Mouse (Mus musculus): ENCODE measurements at regions not wholly inside any gene's neighbourhood (a gene's known extent, or its start where the extent isn't known, plus 50 kb on each side); places are given as distances from the start of the nearest gene placed in this dataset.
"Not testable (repeated sequence)": the region's sequence is repeated elsewhere in the genome, so short reads cannot be mapped to it uniquely, and the experiment has no call there.

DNA sequence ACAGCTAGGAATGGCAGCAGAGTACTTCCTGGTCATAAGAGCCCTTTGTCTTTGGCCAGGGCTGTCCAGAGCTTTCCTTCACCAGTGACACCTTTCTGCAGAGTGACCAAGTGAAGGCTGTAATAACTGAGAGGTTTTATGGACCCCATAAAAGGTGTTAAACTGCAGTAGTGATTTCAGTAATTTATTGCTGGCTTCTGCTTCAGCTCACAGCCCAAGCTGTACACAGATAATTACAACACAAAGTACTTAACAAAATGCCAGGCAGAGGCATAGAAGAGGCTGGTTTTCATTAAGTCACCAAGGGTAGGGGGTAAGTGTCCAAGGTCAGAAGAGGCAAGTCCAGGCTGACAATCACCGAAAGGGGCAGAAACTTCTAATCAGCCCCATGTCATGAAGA lies 83.8 kb downstream of the Eif4e start:
- no peak for DNase-seq

DNA sequence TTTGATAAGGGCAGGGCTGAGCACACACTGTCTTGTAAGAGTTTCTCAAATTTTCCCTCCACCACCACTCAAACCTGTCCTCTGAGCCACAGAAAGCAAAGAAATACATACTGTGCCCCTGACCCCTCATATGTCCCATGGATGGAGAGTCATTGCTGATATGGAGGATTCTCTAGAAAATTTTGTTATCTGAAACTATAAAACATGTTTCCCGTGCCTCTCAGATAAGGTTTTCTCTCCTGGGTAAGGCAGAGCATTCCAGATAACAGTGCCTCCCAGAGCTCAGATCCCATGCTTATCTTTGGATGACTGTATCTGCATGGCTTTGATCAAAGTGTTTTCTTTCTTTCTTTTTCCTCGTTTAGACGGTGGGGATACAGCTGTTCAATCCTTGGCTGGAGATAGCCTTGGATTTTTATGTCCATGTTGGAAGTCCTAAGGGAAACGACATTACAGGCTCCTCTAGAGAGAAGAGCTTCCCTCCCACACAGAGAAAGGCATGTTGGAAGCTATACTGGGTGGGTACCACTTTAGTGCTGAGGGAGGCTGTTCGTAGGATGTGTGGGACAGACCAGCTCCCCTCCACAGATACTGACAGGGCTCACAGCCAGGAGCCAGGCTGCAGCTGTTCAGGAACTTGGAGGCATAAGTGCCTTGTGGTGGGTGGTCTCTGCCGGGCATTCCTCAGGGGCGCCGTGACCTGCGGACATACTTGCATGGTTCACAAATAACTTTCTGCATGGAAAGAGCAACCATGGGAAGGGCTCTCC lies 87.1 kb downstream of the Eif4e start:
- DNase-seq = peak; percentile 13

DNA sequence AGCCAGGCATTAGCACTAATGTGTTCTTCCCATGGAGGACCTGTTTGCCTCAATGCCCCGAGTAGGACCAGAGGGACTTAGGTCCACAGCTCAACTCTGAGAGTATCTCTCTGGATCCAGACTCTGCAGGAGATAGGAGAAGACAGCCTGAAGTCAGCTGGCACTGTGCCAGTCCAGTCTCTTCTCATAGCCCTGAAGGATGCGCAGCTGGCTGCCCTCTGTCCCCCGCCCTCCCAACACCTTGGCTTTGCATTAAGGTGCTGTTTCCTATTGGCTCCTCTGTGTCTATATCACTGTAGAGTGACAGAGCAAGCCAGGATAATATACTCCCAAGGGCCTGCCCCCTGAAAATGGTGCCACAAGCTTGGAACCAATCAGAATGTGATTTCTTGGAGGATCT lies 87.7 kb downstream of the Eif4e start:
- peak; percentile 17 for DNase-seq

DNA sequence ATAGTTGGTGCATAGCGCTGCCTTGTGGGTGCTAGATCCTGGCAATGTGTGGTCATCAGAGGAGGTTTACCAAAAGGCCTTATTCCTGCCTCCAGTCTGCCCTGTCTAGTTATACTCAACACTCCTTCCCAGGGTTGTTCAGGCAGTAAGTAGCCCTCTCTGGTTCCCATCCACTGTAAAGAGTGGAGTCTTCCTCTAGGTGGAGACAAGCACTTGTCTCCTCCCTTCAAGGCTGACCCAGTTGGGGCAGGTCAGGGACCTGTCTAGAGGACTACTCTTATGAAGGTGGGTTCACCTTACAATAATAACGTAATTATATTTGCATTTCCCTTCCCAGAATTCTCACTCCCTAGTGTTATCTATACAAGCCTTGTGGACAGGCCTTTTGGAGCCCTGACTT lies 88.9 kb downstream of the Eif4e start:
- DNase-seq = no peak

DNA sequence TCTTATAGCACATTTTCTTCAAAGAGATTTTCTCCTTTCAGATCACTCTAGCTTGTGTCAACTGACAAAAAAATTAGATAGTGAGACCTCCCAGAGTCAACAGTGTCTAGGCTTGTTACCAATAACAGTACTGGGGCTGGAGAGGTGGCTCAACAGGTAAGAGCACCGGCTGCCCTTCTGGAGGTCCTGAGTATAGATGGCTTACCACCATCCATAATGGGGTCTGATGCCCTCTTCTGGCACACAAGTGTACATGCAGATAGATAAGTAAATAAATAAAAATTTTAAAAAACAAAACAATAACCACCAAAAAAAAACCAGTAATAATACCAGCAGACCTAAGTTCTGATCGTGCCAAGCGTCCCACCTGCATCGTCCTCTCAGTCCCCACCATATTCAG lies 94.3 kb downstream of the Eif4e start:
- no peak for DNase-seq

DNA sequence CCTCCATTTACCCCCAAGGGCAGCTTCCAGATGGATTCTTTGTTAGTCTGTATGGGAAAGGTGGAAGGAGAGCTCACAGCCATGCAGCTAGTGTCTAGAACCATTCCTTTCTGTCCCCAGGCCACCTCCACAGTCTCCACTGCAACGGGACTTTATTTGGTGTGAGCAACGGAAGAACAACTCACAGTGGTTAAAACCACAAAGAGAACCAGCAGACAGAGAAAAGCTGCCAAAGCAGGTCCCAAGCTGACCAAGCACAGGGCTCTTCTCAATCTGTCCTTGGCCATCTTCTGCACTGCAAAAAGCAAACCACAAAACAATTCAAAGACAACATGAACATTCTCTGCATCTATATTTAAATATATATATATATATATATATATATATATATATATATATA lies 98.1 kb downstream of the Eif4e start:
- DNase-seq = no peak

DNA sequence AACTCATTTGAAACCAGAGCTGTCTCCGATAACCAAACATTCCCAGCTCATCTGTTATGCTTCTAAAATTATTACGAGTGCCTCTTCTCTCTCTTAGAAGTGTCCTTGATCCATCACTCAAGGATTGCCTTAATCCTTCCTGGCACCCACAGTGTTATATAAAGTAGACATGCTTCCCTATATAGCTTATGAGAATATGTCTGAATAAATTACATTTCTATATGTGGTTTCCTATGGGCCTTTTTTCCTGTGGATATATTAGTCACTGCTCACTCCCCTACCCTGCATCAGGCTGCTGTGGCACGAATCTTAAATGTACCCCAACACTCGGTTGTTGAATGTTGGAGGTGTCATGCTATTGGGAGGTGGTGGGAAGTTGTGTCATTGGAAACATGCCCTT lies 100.3 kb downstream of the Eif4e start:
- DNase-seq = no peak

DNA sequence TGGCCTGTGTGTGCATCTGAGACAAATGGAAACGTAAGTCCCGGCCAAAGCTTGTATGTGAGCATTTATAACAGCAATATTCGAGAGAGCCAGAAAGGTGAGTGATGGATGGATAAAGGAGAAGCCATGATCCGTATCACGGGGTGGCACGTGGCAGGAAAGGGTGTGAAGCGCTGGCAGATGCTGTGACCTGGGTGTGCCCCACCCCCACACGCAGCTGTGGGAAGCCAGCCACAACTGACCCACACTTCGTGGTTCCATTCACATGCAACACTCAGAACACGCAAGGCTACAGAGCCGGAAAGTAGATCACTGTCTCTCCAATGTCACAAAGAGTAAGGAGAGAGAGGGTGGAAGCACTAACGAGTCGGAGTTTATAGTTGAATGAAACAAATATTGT lies 104.3 kb downstream of the Eif4e start:
- DNase-seq = no peak

DNA sequence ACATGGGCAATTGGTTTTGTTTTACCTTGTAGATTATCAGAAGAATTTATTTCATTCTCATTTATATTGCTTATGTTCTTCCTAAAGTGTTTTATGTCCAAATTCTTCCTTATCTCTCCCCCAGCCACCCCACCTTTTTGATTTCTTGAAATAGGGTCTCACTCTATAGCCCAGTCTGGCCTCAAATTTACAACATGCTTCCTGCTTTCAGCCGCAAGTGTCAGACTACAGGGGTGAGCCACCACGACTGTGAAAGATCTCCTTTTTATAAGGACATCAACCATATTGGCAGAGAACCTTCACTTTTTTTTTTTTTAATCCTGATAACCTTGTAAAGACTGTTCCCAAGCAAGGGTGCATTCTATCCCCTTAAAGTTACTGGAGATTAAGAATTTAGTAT lies 106.1 kb downstream of the Eif4e start:
- no peak for DNase-seq

DNA sequence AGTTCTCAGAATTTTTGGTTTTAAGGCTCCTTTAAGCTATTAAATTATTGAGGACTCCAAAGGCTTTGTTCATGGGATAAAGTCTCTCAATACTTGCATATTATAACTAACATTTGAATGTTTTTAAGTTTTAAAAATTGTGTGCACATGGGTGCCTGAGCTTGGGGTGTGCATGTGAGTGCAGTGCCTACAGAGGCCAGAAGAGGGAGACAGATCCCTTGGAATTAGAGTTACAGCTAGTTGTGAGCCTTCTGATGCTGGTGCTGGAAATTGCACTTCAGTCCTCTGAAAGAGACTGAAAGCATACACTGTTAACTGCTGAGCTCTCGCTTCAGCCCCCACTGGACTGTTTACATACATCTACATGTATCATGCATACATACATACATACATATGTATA lies 100.0 kb upstream of the Tspan5 start:
- DNase-seq = no peak

DNA sequence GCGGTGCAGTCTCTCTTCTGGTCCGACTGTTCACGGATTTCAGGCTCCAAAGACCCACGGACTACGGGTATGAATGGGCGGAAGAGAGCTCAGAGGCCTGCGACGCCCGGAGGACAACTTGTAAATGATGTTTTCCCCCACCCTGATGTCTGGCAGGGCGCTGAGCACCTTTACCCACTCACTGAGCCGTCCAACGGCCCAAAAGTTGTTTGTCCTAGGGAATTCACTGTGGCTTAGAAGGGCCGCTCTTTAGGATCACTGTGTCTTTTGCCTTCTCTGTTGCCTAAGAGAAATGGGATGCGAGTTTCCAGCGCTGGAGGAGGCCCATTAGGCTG lies 98.1 kb upstream of the Tspan5 start:
- no peak for DNase-seq

DNA sequence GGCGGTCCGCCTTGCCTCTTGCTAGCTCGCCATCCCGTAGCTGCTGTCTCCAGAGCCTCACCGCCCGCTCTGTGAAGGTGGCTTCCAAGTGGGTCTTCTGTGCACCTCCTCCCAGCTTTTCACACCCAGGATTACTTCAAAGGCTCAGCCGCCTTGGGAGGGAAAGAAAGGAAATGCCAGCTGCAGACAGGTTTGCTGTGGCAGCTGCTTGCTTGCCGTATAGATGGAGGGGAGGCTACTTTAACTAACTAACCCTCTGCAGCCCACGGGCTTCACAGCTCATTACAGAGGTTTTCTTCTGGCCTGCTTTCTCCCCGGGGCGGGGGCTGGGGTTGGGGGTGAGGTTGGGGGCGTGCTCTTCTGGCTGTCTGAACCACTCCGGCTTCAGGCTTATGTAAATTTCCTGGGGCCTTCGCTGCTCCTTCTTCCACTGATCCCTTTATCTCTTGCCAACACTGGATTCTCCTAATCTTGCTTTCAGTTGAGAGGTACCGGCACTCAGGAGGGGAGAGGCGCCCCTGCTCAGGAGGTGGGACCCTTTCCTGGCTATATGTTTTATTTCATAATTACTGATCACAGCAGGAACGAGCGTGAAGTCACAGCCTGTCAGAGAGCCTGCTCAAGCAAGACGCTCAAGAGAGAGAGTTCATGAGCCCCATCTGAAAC lies 97.6 kb upstream of the Tspan5 start:
- DNase-seq = no peak

DNA sequence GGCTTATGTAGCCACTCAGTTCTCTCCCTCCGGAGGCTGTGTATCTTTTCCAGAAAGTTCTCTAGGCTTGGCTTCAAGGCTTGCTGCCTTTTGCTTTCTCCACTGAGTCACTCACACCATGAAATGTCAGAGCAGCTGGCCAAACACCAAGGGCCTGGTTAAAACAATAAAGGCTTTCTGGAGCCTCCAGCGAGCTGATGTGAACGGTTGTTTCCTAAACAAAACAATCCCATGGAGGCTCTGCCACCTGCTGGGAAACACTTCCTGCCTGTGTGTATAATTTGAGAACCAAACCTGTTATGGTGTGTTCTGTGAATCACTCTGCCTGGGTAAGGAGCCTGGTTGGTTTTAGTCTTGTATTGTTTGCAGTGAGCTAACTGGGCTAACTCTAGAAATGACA lies 96.7 kb upstream of the Tspan5 start:
- DNase-seq = peak; percentile 34

DNA sequence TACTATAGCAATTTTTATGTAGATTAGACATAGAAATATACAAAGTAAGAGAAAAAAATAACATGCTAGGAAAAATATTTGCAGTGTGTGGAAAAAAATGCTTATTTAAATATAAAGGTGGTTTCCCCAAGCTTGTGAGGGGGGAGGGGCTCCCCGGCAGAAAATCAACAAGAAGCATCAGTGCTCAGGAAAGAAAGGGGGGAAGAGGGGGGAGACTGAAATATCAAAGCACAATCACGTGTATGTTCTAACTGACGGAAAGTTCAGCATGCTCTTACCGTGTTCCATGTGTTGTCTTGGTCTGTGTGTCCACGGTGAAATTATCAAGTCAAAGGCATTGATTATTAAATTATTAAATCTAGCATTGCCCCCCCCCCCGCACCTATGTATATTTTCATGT lies 92.3 kb upstream of the Tspan5 start:
- DNase-seq = no peak

DNA sequence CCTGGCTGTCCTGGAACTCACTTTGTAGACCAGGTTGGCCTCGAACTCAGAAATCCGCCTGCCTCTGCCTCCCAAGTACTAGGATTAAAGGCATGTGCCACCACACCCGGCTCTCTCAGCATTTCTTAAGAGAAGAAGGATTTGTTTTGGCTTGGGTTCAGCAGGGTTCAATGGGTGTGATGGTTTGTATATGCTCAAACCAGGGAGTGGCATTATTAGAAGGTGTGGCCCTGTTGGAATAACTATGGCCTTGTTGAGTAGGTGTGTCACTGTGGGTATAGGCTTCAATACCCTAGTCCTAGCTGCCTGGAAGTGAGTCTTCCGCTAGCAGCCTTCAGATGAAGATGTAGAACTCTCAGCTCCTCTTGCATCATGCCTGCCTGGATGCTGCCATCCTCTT lies 91.3 kb upstream of the Tspan5 start:
- DNase-seq = not testable (repeated sequence)

DNA sequence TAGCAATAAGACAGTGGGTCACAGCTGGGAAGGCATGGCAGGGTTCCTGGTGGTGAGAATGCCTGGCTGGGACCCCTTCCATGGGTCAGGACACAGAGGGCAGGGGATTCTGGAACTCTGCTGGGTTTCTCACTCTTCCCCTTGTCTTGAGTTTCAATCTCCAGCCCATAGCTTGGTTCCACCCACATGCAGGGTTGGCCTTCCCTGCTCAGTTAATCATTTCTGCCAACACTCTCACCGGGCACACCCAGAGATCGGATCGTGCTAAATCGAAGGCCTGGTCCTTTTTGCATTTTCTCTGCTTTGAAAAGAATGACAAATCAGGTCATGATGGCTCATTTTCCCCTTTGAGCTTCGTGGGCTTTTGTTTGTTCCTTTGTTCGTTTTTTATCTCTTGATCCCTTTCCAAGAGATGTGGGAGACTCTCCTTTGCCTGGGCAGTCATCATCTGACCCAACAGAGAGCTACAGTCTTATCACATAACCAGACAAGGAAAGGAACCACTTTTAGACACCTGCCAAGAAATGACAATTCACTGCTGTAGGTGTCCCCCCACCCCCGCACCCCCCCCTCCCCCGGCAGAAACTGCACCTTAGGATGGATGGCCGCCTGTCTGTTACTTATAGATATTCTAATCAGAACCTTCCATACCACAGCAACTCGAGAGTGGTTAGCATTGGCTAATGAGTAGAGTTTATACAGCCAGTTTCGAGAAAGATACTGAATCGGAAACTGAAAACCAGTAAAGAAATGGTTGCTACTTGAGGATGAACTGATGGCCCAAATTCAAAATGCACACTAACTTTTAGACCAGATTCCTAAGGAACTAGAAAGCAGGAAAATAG lies 90.4 kb upstream of the Tspan5 start:
- no peak for DNase-seq

DNA sequence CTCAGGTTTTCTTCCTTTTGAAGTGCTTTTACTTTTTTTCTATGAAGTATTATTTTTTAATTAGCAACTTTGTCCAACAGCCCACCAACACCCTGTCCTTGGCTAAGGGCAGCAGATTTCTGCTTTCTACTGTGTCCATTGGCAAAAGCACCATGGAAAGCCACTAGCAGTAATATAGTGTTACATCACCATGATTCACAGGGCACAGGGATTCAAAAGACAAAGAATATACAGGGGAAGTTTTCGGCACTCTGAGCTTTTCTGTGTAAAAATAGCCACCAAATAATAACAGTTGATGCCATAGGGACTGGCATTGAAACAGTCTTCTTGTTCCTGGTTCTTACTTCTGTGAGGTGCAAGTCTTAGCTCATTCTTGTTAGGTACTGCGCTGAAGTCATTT lies 89.8 kb upstream of the Tspan5 start:
- no peak for DNase-seq

DNA sequence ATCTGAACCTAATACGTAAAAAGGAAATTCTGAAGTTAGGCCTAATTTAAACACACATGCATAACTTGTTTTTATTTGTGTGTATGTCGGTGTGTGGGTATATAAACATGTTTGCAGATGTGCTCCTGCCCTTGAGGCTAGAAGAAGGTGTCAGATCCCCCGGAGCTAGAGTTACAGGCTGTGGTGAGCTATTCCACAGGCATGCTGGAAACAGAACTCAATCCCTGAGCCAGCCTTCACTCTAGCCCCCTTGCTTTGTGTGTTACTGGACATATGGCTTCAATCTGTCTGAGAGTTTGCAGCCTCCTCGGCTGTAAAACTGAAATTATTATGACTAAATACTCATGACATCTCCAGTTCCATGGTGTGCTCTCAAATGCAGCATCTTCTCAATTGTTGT lies 89.3 kb upstream of the Tspan5 start:
- DNase-seq = no peak

DNA sequence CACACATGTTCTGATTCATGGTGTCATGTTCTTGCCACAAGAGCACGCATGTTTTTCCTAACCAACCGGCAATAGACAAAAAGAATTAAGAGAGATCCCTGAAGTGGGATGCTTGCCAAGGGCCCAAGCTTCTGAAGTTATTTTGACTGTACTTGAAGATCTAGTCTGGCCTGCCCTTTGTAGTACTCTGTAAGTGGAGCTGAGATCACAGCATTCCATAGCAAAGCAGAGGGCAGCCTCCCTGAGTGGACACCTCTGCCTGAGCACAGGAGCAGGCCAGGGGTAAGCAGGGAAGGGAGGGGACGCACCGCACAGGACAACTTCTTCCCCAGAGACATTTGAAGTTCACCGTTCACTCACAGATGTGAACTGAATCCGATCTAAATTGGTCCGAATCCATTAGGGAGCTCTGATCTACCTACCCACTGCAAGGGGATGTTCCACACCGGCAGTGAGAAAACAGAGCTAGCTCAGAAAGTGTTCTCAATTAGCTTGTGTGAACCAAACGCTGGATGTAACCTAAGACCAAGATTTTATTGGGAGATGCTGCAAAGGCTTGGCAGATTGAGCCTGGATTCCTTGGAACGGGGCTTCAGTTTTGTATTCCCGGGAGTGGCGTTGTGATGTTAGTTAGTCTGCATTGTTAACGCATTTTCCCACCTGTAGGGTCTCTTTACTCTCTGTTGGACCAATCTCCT lies 88.3 kb upstream of the Tspan5 start:
- DNase-seq = no peak

DNA sequence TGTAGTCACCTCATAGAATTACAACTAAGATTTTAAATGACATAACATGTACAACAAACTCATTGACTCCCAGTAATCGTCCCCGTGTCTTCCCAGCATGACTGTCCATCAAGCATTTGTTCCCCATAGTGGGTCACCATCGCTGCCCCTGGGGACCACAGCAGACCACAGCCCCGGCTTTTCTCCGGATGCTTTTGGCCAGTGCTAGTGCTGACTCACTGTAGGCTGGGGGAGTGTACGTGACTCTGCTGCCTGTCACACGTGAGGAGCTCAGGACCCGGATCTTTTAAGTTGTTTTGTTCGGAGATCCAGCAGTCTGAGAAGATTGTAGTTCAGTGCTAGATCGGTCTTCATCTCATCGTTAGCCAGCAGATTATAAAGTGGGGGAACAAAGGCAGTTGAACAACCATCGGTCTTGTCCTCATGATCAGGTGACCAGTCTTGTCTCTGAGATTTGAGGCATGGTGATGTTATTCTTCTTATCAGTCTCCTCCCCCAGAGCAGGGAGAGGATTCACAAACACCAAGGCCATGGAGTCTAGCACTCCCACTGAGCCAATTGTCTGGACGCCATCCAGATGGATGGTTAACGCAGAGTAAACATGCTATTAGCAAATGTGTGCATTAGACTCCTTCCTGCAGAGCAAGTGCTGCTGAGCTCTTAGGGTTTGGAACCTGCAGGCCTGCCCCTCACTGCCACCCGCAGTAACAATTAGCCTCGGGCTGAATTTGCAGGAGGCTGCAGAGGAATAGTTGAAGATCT lies 87.2 kb upstream of the Tspan5 start:
- DNase-seq = no peak

DNA sequence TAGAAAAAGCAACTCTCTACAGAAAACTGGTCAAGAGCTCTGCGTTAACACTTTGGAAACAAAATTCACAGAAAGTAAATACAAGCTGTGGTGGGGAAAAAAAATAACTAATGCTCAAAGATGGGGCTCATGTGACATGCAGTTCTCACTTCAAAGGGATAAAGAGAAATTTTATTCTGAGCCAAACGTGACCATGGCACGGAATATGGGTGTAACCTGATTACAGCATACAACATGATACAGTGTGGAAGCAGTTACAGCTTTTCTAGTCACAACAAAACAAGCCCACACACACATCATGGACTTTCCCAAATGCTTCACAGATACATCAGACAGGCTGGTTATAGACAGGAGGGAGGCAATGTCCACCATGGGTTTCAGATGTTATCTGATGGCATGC lies 86.5 kb upstream of the Tspan5 start:
- DNase-seq = no peak

DNA sequence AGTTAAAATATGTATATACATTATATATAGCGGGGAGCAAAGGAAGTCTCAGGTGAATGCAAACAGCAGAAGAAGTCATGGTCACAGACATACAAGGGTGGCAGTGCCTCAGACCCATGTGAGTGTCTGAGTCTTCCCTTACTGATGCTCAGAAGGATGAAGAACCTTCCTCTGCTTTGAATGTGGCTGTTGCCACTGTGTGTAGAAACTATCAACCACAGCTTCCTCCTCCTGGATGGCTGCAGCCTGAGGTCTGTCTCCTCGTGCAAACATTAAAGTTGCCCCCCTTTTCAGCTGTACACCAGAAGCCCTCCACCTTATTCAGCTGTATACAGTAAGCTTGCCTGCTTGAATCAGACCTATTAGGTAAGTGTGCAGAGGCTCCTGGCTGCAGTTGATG lies 79.4 kb upstream of the Tspan5 start:
- DNase-seq = no peak
